Mouse (Mus musculus): ENCODE results near the gene Gm4214. TPM values are rescaled to one million over a fixed set of nuclear protein-coding genes. Genes with fewer than 3 reads are reported as not detected.

Gene Gm4214
- polyA plus RNA-seq (2017; shearing (Covaris generic)), result not detected

DNA sequence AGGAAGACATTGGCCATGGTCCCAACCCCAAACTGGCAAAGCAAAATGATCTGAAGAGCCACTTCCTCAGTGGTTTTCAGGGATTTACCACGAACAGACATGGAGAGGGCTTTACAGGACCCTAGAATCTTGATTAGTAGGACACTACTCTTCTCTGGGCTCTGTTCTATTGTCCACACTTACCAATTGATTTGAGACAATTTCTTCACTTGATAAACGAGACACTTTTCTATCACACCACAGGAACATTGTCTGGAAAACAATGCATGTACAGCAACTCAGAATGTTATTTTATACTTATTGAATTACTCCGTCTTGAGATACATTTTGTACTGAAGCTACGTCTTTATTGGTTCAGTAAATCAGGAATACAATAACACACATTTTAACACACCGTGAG, at the start of gene Gm4214:
TSS of gene Gm4214 (minus strand) at position 101 of the 400 bp plus-strand sequence.

DNA sequence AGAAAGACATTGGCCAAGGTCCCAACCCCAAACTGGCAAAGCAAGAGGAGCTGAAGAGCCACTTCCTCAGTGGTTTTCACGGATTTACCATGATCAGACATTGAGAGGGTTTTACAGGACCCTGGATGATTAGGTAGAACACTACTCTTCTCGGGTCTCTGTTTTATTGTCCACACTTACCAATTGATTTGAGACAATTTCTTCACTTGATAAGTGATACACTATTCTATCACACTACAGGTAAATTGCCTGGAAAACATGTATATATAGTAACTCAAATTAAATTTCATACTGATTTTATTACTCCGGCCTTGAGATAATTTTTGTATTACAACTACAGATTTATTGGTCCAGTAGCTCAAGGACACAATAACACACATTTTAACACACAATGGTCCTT, 35.4 kb upstream of the Gm4214 start, which contains the start of gene Gm4216:
TSS of gene Gm4216 (minus strand) at position 101 of the 400 bp plus-strand sequence.

Other genes starting within 250 kb of the Gm4214 start
- 1 to 10 TPM in 1 of 2 experiments, not detected in 1; 2.3 TPM for gene Vmn1r157, start 223.0 kb downstream of the Gm4214 start, polyA plus RNA-seq (2017; shearing (Covaris generic))
- not detected for gene Vmn1r158, start 193.9 kb downstream of the Gm4214 start, polyA plus RNA-seq (2017; shearing (Covaris generic))
- under 1 TPM in 1 of 2 experiments, not detected in 1; 0.67 TPM for gene Vmn1r159, start 141.1 kb downstream of the Gm4214 start, polyA plus RNA-seq (2017; shearing (Covaris generic))
- not detected for gene Vmn1r160, start 113.4 kb downstream of the Gm4214 start, polyA plus RNA-seq (2017; shearing (Covaris generic))
- gene Gm4216, start 35.2 kb upstream of the Gm4214 start, polyA plus RNA-seq (2017; shearing (Covaris generic)), result not detected
- gene Vmn1r163, start 70.9 kb upstream of the Gm4214 start, polyA plus RNA-seq (2017; shearing (Covaris generic)), result 1 to 10 TPM in 1 of 2 experiments, not detected in 1; 1.7 TPM
- not detected for gene Gm8720, start 82.8 kb upstream of the Gm4214 start, polyA plus RNA-seq (2017; shearing (Covaris generic))
- gene Gm10662, start 159.8 kb upstream of the Gm4214 start, polyA plus RNA-seq (2017; shearing (Covaris generic)), result 1 to 10 TPM in 1 of 2 experiments, under 1 TPM in 1; 0.11 to 1.3 TPM
- under 1 TPM in 1 of 2 experiments, not detected in 1; 0.32 TPM for gene Vmn1r165, start 232.7 kb upstream of the Gm4214 start, polyA plus RNA-seq (2017; shearing (Covaris generic))